Mouse (Mus musculus) CD8-positive naive resting alpha-beta T cell, adult 57 days (primary cell): ENCODE results near the gene Ercc5. TPM values are rescaled to one million over a fixed set of nuclear protein-coding genes. Genes with fewer than 3 reads are reported as not detected.

ENCODE experiments used
- total RNA-seq: library from RNA; stranded (reverse); gene quantifications from one replicate; pipeline ENCODE4 v1.2.4, GENCODE M21; 2023

The Ercc5 gene
- 28.5 TPM for total RNA-seq

GRCm38 (mm10) chr1:44147563-44148381 is at the start of gene Ercc5:
Ercc5 (plus strand) TSS chr1:44147744.

GRCm38 (mm10) chr1:44102259-44102717 is 45.3 kb upstream of the Ercc5 start, which contains the start of gene Tex30:
Tex30 (minus strand) TSS chr1:44102441.

GRCm38 (mm10) chr1:44118239-44119054 is 29.1 kb upstream of the Ercc5 start, which contains the start of the genes Kdelc1 and Bivm:
Kdelc1 (minus strand) TSS chr1:44118808.
Bivm (plus strand) TSS chr1:44118957.

GRCm38 (mm10) chr1:44218876-44219275 is 71.3 kb downstream of the Ercc5 start, which contains the start of gene Mettl21e:
Mettl21e (minus strand) TSS chr1:44218961.

Other genes with a start within 250 kb of the Ercc5 start
- 109 TPM for gene Tpp2, start 214.1 kb upstream of the Ercc5 start, total RNA-seq
- gene Mettl21c, start 127.7 kb upstream of the Ercc5 start, total RNA-seq, result not detected
- gene Gm8251, start 85.8 kb upstream of the Ercc5 start, total RNA-seq, result 0.28 TPM
- gene Tex30, start 45.3 kb upstream of the Ercc5 start, total RNA-seq, result 33.5 TPM
- 3.5 TPM for gene Kdelc1, start 28.9 kb upstream of the Ercc5 start, total RNA-seq
- 6.5 TPM for gene Bivm, start 28.8 kb upstream of the Ercc5 start, total RNA-seq
- not detected for gene Mettl21e, start 71.2 kb downstream of the Ercc5 start, total RNA-seq